Mouse (Mus musculus) heart, postnatal 0 days (tissue): ENCODE measurements at regions not wholly inside any gene's neighbourhood (a gene's known extent, or its start where the extent isn't known, plus 50 kb on each side); places are given as distances from the start of the nearest gene placed in this dataset.

Experiments used
- ATAC-seq: fragments of 200-750 bp; cut with Nextera tagmentation; 2 replicates; pipeline ENCODE4 v1.8.0; 2017; ENCODE audit warnings: low read depth, moderate number of reproducible peaks, moderate library complexity; ENCODE audit not compliant: insufficient read depth
- DNase-seq: peaks from one replicate; pipeline ENCODE4 v3.0.0-alpha.2; 2016; ENCODE audit warnings: low spot score
- H3K27ac ChIP-seq: fragments of 300-500 bp; sonication (generic); 2 replicates; pipeline ENCODE4 v1.5.1; 2014; ENCODE audit warnings: low read depth, mild to moderate bottlenecking
- H3K27me3 ChIP-seq: fragments of 300-500 bp; sonication (generic); 2 replicates; pipeline ENCODE4 v1.6.1; 2014; ENCODE audit warnings: low read length, mixed read lengths; ENCODE audit not compliant: control insufficient read depth, insufficient read depth
- H3K36me3 ChIP-seq: fragments of 300-500 bp; sonication (generic); replicated peaks from 2 replicates; pipeline ENCODE4 v1.6.1; 2014; ENCODE audit warnings: low read length, mixed read lengths; ENCODE audit not compliant: control insufficient read depth, insufficient read depth
- H3K4me1 ChIP-seq: fragments of 300-500 bp; sonication (generic); 2 replicates; pipeline ENCODE4 v1.6.1; 2014; ENCODE audit warnings: antibody characterized with exemption; ENCODE audit not compliant: control insufficient read depth, insufficient read depth
- H3K4me2 ChIP-seq: fragments of 300-500 bp; sonication (generic); 2 replicates; pipeline ENCODE4 v1.6.1; 2014; ENCODE audit warnings: low read depth, mild to moderate bottlenecking, low read length, moderate library complexity
- H3K4me3 ChIP-seq: fragments of 300-500 bp; sonication (generic); 2 replicates; pipeline ENCODE4 v1.5.1; 2014; ENCODE audit warnings: low read depth, low read length
- H3K9ac ChIP-seq: fragments of 300-500 bp; sonication (generic); replicated peaks from 2 replicates; pipeline ENCODE4 v1.6.1; 2014; ENCODE audit warnings: low read depth, low read length, mixed read lengths
- H3K9me3 ChIP-seq: fragments of 300-500 bp; sonication (generic); replicated peaks from 2 replicates; pipeline ENCODE4 v1.6.1; 2016; ENCODE audit warnings: low read length; ENCODE audit not compliant: control insufficient read depth
- CTCF ChIP-seq: IDR thresholded peaks from 2 replicates; pipeline ENCODE4 v1.5.1; 2016; ENCODE audit warnings: antibody characterized with exemption, control low read depth, low read depth
- EP300 ChIP-seq: IDR thresholded peaks from 2 replicates; pipeline ENCODE4 v1.6.1; 2016; ENCODE audit warnings: antibody characterized with exemption, low read depth
- WGBS: fragments of 180-500 bp; shearing (Covaris S2); extraction: QIAGEN DNeasy Blood & Tissue Kit; methylation state at CpG from one replicate; pipeline ENCODE4 v1.1.7; 2014; 5-methylcytosine and 5-hydroxymethylcytosine counted together

DNA sequence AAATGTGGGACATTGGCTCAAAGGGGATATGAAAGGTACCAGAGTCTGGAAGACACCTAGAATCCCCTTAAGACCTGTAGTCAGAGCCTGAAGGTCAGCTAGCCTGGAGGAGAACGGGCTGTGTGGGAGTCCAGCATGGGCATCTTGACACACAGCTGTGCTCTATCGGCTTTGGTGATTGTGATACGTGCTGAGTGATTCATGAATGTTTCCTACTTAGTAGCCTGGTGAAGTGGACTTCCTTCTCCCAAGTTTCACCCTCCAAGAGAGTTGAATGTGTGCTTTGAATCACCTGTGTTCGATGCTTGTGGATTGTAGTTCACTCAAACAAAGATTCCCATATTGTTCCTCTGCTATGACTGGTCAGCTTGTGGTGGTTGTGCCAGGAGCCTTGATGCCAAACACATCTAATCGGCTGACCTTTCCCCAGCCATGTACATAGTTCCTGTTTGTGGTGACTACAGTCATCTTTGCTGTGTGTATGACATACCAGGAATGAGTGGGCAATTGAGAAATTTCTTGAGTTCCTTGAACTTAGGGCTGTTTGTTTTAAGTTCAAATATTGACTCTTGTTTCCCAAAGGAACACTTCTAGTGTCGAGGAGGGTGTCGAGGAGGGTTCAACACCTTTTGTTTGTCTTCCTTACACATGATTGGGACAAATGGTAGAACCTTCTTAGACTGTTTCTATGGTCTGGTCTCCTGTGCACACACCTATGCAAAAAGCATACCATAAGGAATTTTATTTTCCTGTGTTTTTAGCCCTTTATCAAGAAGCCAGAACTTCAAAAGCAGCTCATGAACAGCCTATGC, 201.6 kb downstream of the Gm5426 start:
- ATAC-seq (no peak), DNase-seq (no peak)
- no peak overlapping the region for H3K27ac ChIP-seq
- no peaks in the 10 kb centered on the region for H3K9me3 ChIP-seq
- H3K9ac ChIP-seq, result no peak overlapping the region
- no peaks in the 10 kb centered on the region for H3K36me3 ChIP-seq
- no peak overlapping the region for H3K4me2 ChIP-seq
- H3K4me3 ChIP-seq, result no peak overlapping the region
- H3K27me3 ChIP-seq, result no peaks in the 10 kb centered on the region
- 55% methylated on average over 7 of the region's 7 CpGs for WGBS
- no peaks in the 10 kb centered on the region for H3K4me1 ChIP-seq
- TF ChIP-seq CTCF (no peak), EP300 (no peak)

DNA sequence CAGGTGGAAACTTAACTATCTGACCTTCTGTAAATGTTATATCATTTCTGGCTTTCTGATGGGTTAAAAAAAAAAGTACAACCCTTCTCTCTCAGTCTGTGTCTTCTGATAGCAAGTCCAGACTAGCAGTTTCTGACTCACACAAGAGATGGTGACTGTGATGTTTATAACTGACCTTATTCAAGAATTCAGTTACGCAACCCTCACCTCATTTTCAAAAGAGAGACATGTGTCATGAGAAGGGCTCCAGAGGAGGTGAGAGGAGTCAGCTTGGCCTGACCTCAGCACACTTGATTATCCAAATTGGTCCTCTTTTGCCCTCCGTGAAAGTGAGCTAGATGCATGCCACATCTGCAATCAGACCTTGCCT, 202.2 kb downstream of the Gm5426 start:
- Histone ChIP-seq H3K9me3 (no peaks in the 10 kb centered on the region), H3K9ac (no peak overlapping the region)
- no peak for TF ChIP-seq CTCF
- no peak for TF ChIP-seq EP300

DNA sequence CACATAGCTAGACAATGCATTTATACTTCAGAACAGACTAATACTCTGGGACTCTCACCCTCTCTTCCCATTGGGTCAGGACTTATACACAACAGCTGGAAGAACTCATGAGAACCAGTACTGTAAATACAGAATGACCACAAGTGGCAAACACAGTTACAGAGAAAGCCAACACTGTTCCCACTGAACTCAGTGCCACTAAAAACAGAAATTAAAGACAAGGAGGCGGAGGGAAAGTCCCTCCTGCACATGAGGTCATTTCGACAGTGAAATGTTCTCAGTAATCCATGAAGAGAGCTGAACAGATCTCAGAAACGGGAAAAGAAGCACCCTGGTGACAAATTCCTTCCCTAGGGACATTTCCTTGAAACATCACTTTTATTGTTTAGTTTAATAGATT, 206.1 kb downstream of the Gm5426 start:
- ATAC-seq, result no peak
- WGBS, result 54% methylated on average over 3 of the region's 3 CpGs
- H3K4me3 ChIP-seq, result no peak overlapping the region

More for the DNA sequence above, 202.2 kb downstream of the Gm5426 start:
- Histone ChIP-seq H3K4me1 (no peaks in the 10 kb centered on the region), H3K4me3 (no peak overlapping the region), H3K36me3 (no peaks in the 10 kb centered on the region), H3K4me2 (no peak overlapping the region), H3K27ac (no peak overlapping the region), H3K27me3 (no peaks in the 10 kb centered on the region)
- ATAC-seq (no peak), DNase-seq (no peak)
- WGBS, result 85% methylated on average over 2 of the region's 2 CpGs

DNA sequence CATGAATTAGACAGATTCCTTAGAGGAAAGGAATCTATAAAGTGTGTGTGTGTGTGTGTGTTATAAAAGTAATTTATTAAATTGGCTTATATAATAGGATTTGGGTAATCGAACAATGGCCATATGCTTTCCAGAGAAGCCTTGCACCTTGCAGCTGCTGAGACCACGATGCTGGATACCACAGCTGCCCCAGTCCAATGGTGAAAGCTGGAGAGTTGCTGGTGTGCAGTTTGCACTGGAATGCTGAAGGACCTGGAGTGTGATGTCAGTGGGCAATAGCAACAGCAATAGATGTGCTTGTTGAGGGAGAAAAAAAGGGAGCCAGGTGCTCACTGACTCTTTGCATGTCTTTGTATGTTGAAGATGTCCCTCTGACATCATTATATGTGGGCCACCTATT, 207.3 kb downstream of the Gm5426 start:
- H3K27me3 ChIP-seq, result no peaks in the 10 kb centered on the region
- no peaks in the 10 kb centered on the region for H3K4me1 ChIP-seq
- H3K9ac ChIP-seq, result no peak overlapping the region
- DNase-seq (no peak), ATAC-seq (no peak)
- WGBS, result 89% methylated on average over 2 of the region's 2 CpGs
- no peak for TF ChIP-seq CTCF
- no peak for TF ChIP-seq EP300
- H3K4me2 ChIP-seq, result no peak overlapping the region
- no peak overlapping the region for H3K27ac ChIP-seq
- H3K36me3 ChIP-seq, result no peaks in the 10 kb centered on the region
- H3K9me3 ChIP-seq, result no peaks in the 10 kb centered on the region
- H3K4me3 ChIP-seq, result no peak overlapping the region

More for the DNA sequence above, 206.1 kb downstream of the Gm5426 start:
- no peak for TF ChIP-seq CTCF
- TF ChIP-seq EP300, result no peak
- Histone ChIP-seq H3K27ac (no peak overlapping the region), H3K4me1 (no peaks in the 10 kb centered on the region), H3K4me2 (no peak overlapping the region), H3K27me3 (no peaks in the 10 kb centered on the region), H3K9ac (no peak overlapping the region), H3K9me3 (no peaks in the 10 kb centered on the region), H3K36me3 (no peaks in the 10 kb centered on the region)
- peak; percentile 30 for DNase-seq

DNA sequence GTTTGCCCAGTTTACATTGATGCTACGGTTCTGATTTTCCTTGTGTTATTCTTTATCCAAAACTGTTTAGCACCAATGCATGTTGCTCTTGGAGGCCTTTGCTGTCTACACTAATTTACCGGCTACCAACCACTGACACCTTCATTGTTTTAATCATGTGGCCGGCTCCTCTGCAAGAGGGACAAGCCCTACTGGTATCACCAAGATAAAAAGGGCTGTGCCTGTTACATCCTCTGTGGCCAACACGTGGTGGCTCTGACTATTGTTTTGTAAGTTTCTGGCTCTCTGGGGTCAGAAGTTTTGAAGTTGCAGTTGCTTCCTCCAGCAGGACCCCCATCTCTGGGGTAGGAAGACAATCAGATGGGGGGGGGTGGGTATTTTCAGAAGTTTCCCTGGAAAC, 214.3 kb downstream of the Gm5426 start:
- DNase-seq, result no peak
- H3K27me3 ChIP-seq, result no peaks in the 10 kb centered on the region
- TF ChIP-seq CTCF, result no peak
- ATAC-seq, result no peak
- H3K27ac ChIP-seq, result no peak overlapping the region
- H3K9ac ChIP-seq, result no peak overlapping the region
- no peaks in the 10 kb centered on the region for H3K36me3 ChIP-seq
- H3K9me3 ChIP-seq, result no peaks in the 10 kb centered on the region
- H3K4me1 ChIP-seq, result no peaks in the 10 kb centered on the region
- no peak overlapping the region for H3K4me3 ChIP-seq
- WGBS, result 34% methylated on average over 4 of the region's 4 CpGs
- no peak overlapping the region for H3K4me2 ChIP-seq

DNA sequence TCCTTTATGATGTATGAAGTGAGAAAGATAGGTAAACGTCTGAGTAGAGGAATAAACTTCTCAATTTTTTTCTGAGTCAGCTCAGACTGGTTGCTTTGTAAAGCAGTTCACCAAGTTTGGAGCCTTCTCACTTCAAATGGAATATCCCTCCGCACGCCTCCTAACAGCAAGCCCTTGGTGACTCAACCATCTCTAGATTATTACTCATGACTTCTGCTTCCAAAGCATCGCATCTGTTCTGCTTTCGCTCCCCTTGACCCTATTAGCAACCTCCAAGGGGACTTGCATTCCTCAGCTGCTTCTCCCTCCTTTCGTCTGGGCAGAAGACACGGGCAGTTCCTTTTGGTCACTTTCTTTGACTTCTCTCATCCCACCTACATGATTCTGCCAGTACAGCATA, 214.9 kb downstream of the Gm5426 start:
- Histone ChIP-seq H3K4me1 (no peaks in the 10 kb centered on the region), H3K9me3 (no peaks in the 10 kb centered on the region), H3K36me3 (no peaks in the 10 kb centered on the region), H3K27me3 (no peaks in the 10 kb centered on the region), H3K27ac (no peak overlapping the region), H3K4me2 (no peak overlapping the region), H3K9ac (no peak overlapping the region), H3K4me3 (no peak overlapping the region)
- TF ChIP-seq EP300, result no peak
- no peak for TF ChIP-seq CTCF
- no peak for DNase-seq
- 73% methylated on average over 7 of the region's 7 CpGs for WGBS
- no peak for ATAC-seq
